ENCODE assay signal across 22 mouse cellular contexts in genomic region chr12:85204105-85204504, GRCm38 (mm10). TPM values are rescaled to one million over a fixed set of nuclear protein-coding genes. Genes with fewer than 3 reads are reported as not detected.
DNase-seq lines count a peak whose midpoint lies in the region; ATAC-seq and TF ChIP-seq lines count a peak whose summit lies in the region.
"Had no signal": no experiment of that assay in that cellular context is flagged by ENCODE, and none has a peak within 500 bp of the region (broad histone marks: within the 10 kb centered on the region; RNA-seq: fewer than 3 reads in every experiment).

No protein-coding gene starts in this region.

- intact Hi-C loops in heart, adult 2 months (cut with DNase I) = loop anchor here (5.0 kb wide), 1 partner anchor 37 kb away; no protein-coding TSS in a partner anchor
- intact Hi-C loops in left cerebral cortex, postnatal 14 days (cut with DNase I) = no loop called here

- dilution Hi-C loops in CH12.LX (cut with MboI; ENCODE audit: extremely low pct_ligation_motif_present, extremely low pct_unique_long_range_greater_than_20kb, low sequenced_read_pairs) = no loop called here

- H3K27me3 ChIP-seq in heart, adult 2 months (ENCODE audit: control insufficient read depth, insufficient read depth, low read length) = no peaks in the 10 kb centered on the region
- H3K27me3 ChIP-seq in liver, postnatal 0 days (ENCODE audit: insufficient read depth, low read length) = no peaks in the 10 kb centered on the region
- peaks cover 17% of the 10 kb centered on the region for H3K27me3 ChIP-seq in CH12.LX (replicated peaks)
- H3K27me3 ChIP-seq: kidney, embryonic 15.5 days; limb, embryonic 15.5 days; Patski had no signal

- ATAC-seq in liver, postnatal 0 days = no peak
- ATAC-seq: forebrain, embryonic 16.5 days; inflammation-experienced regulatory T-cells, adult 6 months; Patski had no signal

- H3K9me3 ChIP-seq in liver, postnatal 0 days (ENCODE audit: low read length) = no peaks in the 10 kb centered on the region
- no peaks in the 10 kb centered on the region for H3K9me3 ChIP-seq in CH12.LX (replicated peaks; ENCODE audit: low read length)
- H3K9me3 ChIP-seq: embryonic facial prominence, embryonic 13.5 days; heart, embryonic 12.5 days; hindbrain, embryonic 13.5 days; kidney, embryonic 15.5 days; limb, embryonic 15.5 days had no signal

- peaks cover 11% of the 10 kb centered on the region for H3K4me1 ChIP-seq in heart, adult 2 months (ENCODE audit: control insufficient read depth, insufficient read depth, low read length)
- no peaks in the 10 kb centered on the region for H3K4me1 ChIP-seq in liver, postnatal 0 days (ENCODE audit: insufficient read depth)
- peaks cover 6 to 10% of the 10 kb centered on the region in 2 experiments; a peak in 3 of 4 replicates for H3K4me1 ChIP-seq in CH12.LX (ENCODE audit: control insufficient read depth in 1 of 2, insufficient read depth in 2 of 2)
- H3K4me1 ChIP-seq in embryonic fibroblast, embryonic 13.5 days (ENCODE audit: control insufficient read depth, insufficient read depth, low read length) = peaks cover 13% of the 10 kb centered on the region

- in situ Hi-C loops in CH12.LX (cut with MboI; ENCODE audit: low pct_ligation_motif_present, low pct_unique_long_range_greater_than_20kb, low sequenced_read_pairs) = no loop called here

- 63% methylated on average over 8 of the region's 8 CpGs for WGBS in heart, adult 2 months
- WGBS in liver, postnatal 0 days (ENCODE audit: insufficient replicate concordance) = 45% methylated on average over 8 of the region's 8 CpGs

- H3K4me3 ChIP-seq in heart, adult 2 months = no peak overlapping the region
- no peak overlapping the region for H3K4me3 ChIP-seq in liver, postnatal 0 days (ENCODE audit: low read depth, low read length)
- H3K4me3 ChIP-seq in CH12.LX (replicated peaks in 1 of 3; ENCODE audit: low read depth in 2 of 3, low read length in 2 of 3, poor library complexity in 1 of 3) = no peak overlapping the region
- H3K4me3 ChIP-seq in embryonic fibroblast, embryonic 13.5 days (ENCODE audit: insufficient read depth, low read length) = no peak overlapping the region
- H3K4me3 ChIP-seq: embryonic facial prominence, embryonic 13.5 days; heart, embryonic 12.5 days; hindbrain, embryonic 13.5 days; kidney, embryonic 15.5 days; limb, embryonic 15.5 days had no signal

- TF ChIP-seq POLR2A in heart, adult 2 months (IDR thresholded peaks at IDR 0.05; ENCODE audit: insufficient read depth, low read depth, low read length) = no peak
- TF ChIP-seq POLR2A in CH12.LX (IDR thresholded peaks at IDR 0.05; ENCODE audit: low read depth, low read length) = no peak
- TF ChIP-seq POLR2A in embryonic fibroblast, embryonic 13.5 days (IDR thresholded peaks at IDR 0.05; ENCODE audit: low read depth, low read length) = no peak

- H3K27ac ChIP-seq in heart, adult 2 months = no peak overlapping the region
- H3K27ac ChIP-seq in liver, postnatal 0 days (ENCODE audit: low read depth) = no peak overlapping the region
- H3K27ac ChIP-seq in CH12.LX (ENCODE audit: insufficient read depth, low read depth) = no peak overlapping the region
- H3K27ac ChIP-seq in embryonic fibroblast, embryonic 13.5 days (ENCODE audit: insufficient read depth, low read length) = 0 out of 2 replicates have a peak overlapping the region, but pooled peaks have one; percentile 58
- H3K27ac ChIP-seq: embryonic facial prominence, embryonic 13.5 days; hindbrain, embryonic 13.5 days; kidney, embryonic 15.5 days; limb, embryonic 15.5 days had no signal

- no peaks in the 10 kb centered on the region for H3K79me2 ChIP-seq in heart, adult 2 months (replicated peaks; ENCODE audit: control insufficient read depth, insufficient read depth, low read length)
- no peaks in the 10 kb centered on the region for H3K79me2 ChIP-seq in CH12.LX (replicated peaks; ENCODE audit: control insufficient read depth, extremely low read depth, insufficient read depth, poor library complexity, severe bottlenecking)

- no peak for DNase-seq in heart, adult 2 months
- DNase-seq in heart, postnatal 4 days = no peak
- no peak for DNase-seq in liver, postnatal 0 days
- DNase-seq in liver (no peak), CH12.LX (ENCODE audit: extremely low read depth) (no peak)
- no peak for DNase-seq in left cerebral cortex, postnatal 14 days (ENCODE audit: low spot score in 2 of 2)
- DNase-seq: adrenal gland, adult 8-10 months; cerebellum, adult 11 months; cerebellum, postnatal 10 days; heart, postnatal 14 days; layer of hippocampus, postnatal 36 days; thymus, postnatal 36 days had no signal

- no peak overlapping the region for H3K9ac ChIP-seq in heart, adult 2 months (ENCODE audit: low read depth, low read length)
- H3K9ac ChIP-seq in liver, postnatal 0 days (replicated peaks) = no peak overlapping the region
- H3K9ac ChIP-seq in CH12.LX (ENCODE audit: insufficient read depth, low read depth) = no peak overlapping the region
- H3K9ac ChIP-seq: embryonic facial prominence, embryonic 13.5 days; heart, embryonic 12.5 days; hindbrain, embryonic 13.5 days; kidney, embryonic 15.5 days; limb, embryonic 15.5 days had no signal

- no peak for TF ChIP-seq EP300 in heart, adult 2 months (IDR thresholded peaks at IDR 0.05; ENCODE audit: insufficient read depth, low read depth, low read length)
- TF ChIP-seq EP300 in liver, postnatal 0 days (IDR thresholded peaks at IDR 0.05; ENCODE audit: low read depth) = no peak
- no peak for TF ChIP-seq EP300 in CH12.LX (IDR thresholded peaks at IDR 0.05; ENCODE audit: low read length)

- H3K36me3 ChIP-seq in heart, adult 2 months (ENCODE audit: control insufficient read depth, insufficient read depth, low read length) = no peaks in the 10 kb centered on the region
- no peaks in the 10 kb centered on the region for H3K36me3 ChIP-seq in liver, postnatal 0 days (replicated peaks; ENCODE audit: insufficient read depth, low read length)
- no peaks in the 10 kb centered on the region for H3K36me3 ChIP-seq in CH12.LX (replicated peaks in 1 of 2; ENCODE audit: control insufficient read depth in 1 of 2, insufficient read depth in 1 of 2, low read length in 1 of 2)
- H3K36me3 ChIP-seq: embryonic facial prominence, embryonic 13.5 days; heart, embryonic 12.5 days; hindbrain, embryonic 13.5 days; kidney, embryonic 15.5 days; limb, embryonic 15.5 days had no signal

- TF ChIP-seq CTCF in heart, adult 2 months (IDR thresholded peaks at IDR 0.05) = peak; percentile 35
- TF ChIP-seq CTCF in liver, postnatal 0 days (IDR thresholded peaks at IDR 0.05; ENCODE audit: low read depth) = peak; percentile 37; the same call in 1 of the 2 replicates
- TF ChIP-seq CTCF in CH12.LX (conservative IDR thresholded peaks at IDR 0.05 in 1 of 2, IDR thresholded peaks at IDR 0.05 in 1 of 2; ENCODE audit: low read depth in 2 of 2, low read length in 2 of 2) = peak; percentile 22 to 44; a peak in 3 of 4 replicates
- TF ChIP-seq CTCF in embryonic fibroblast, embryonic 13.5 days (IDR thresholded peaks at IDR 0.05; ENCODE audit: borderline replicate concordance, insufficient read depth, low read length) = no peak

- TF ChIP-seq RAD21 in CH12.LX (IDR thresholded peaks at IDR 0.05; ENCODE audit: low read depth, low read length) = no peak; the same call in none of the 2 replicates

- H3K4me2 ChIP-seq in liver, postnatal 0 days (ENCODE audit: low read depth, low read length) = no peak overlapping the region
- H3K4me2 ChIP-seq in CH12.LX (ENCODE audit: insufficient read depth, low read depth, poor library complexity, severe bottlenecking) = no peak overlapping the region
- H3K4me2 ChIP-seq: embryonic facial prominence, embryonic 13.5 days; heart, embryonic 12.5 days; hindbrain, embryonic 13.5 days; kidney, embryonic 15.5 days; limb, embryonic 15.5 days had no signal

TF ChIP-seq in CH12.LX, 34 proteins besides CTCF, POLR2A, EP300 and RAD21:
- TF ChIP-seq ETS1 (conservative IDR thresholded peaks at IDR 0.05; ENCODE audit: low read depth, low read length) (no peak), SMC3 (IDR thresholded peaks at IDR 0.05; ENCODE audit: low read depth, low read length) (peak; percentile 36), SIN3A (IDR thresholded peaks at IDR 0.05; ENCODE audit: low read length) (no peak), NELFE (IDR thresholded peaks at IDR 0.05; ENCODE audit: low read depth, low read length) (no peak), BHLHE40 (IDR thresholded peaks at IDR 0.05; ENCODE audit: low read depth, low read length) (peak; percentile 41; the same call in 1 of the 2 replicates)

RNA-seq across cellular contexts. Expression of gene Eif2b2, which starts 15.2 kb away (rescaled TPM):
- total RNA-seq in heart, adult 2 months (2021) = 10 to 100 TPM; 40.3 to 45.8 TPM
- polyA plus RNA-seq in heart, adult 2 months (2012; rRNA removed) = 60.2 and 63.1 TPM in 2 replicates
- 10 to 100 TPM; 55.0 to 55.9 TPM for total RNA-seq in heart, postnatal 4 days (2021)
- 21.7 and 24.6 TPM in 2 replicates for polyA plus RNA-seq in liver, postnatal 0 days (2015; fragmentation: Nextera tagmentation; extraction: Ambion mirVana)
- total RNA-seq in CH12.LX (2012; rRNA removed) = 123 and 138 TPM in 2 replicates
- 83.6 and 94.9 TPM in 2 replicates for total RNA-seq in CH12.LX (2014; rRNA removed)
- polyA plus RNA-seq in CH12.LX (2012; ENCODE audit: insufficient read length, low read depth) = 143 and 180 TPM in 2 replicates
- 51.1 and 54.8 TPM in 2 replicates for polyA plus RNA-seq in embryonic fibroblast, embryonic 13.5 days (2011; ENCODE audit: insufficient read length, low read depth, missing spikeins)
- total RNA-seq in left cerebral cortex, postnatal 14 days (2021) = 10 to 100 TPM; 63.5 to 65.0 TPM

RNA-seq across cellular contexts. Expression of gene Pgf, which starts 26.5 kb away (rescaled TPM):
- 1 to 10 TPM; 5.4 to 5.7 TPM for total RNA-seq in heart, adult 2 months (2021)
- polyA plus RNA-seq in heart, adult 2 months (2012; rRNA removed) = 4.3 and 4.6 TPM in 2 replicates
- 1 to 10 TPM; 3.7 to 4.9 TPM for total RNA-seq in heart, postnatal 4 days (2021)
- polyA plus RNA-seq in liver, postnatal 0 days (2015; fragmentation: Nextera tagmentation; extraction: Ambion mirVana) = 0.36 and 0.45 TPM in 2 replicates
- total RNA-seq in CH12.LX (2012; rRNA removed) = 0.34 and 0.50 TPM in 2 replicates
- total RNA-seq in CH12.LX (2014; rRNA removed) = 0.64 and 0.76 TPM in 2 replicates
- 0.73 and 1.7 TPM in 2 replicates for polyA plus RNA-seq in CH12.LX (2012; ENCODE audit: insufficient read length, low read depth)
- 3.7 and 6.6 TPM in 2 replicates for polyA plus RNA-seq in embryonic fibroblast, embryonic 13.5 days (2011; ENCODE audit: insufficient read length, low read depth, missing spikeins)
- 1 to 10 TPM; 2.5 to 2.7 TPM for total RNA-seq in left cerebral cortex, postnatal 14 days (2021)
- total RNA-seq: granulocyte monocyte progenitor cell, adult 5-6 weeks had no signal
- polyA plus RNA-seq: inflammation-experienced regulatory T-cells, adult 6 months had no signal

RNA-seq across cellular contexts. Expression of gene Rps6kl1, which starts 53.0 kb away (rescaled TPM):
- total RNA-seq in heart, adult 2 months (2021) = 1 to 10 TPM; 2.3 to 2.4 TPM
- 3.4 and 5.1 TPM in 2 replicates for polyA plus RNA-seq in heart, adult 2 months (2012; rRNA removed)
- 1 to 10 TPM; 2.3 to 3.0 TPM for total RNA-seq in heart, postnatal 4 days (2021)
- polyA plus RNA-seq in liver, postnatal 0 days (2015; fragmentation: Nextera tagmentation; extraction: Ambion mirVana) = 0.39 and 0.61 TPM in 2 replicates
- total RNA-seq in CH12.LX (2012; rRNA removed) = 0.21 and 0.97 TPM in 2 replicates
- total RNA-seq in CH12.LX (2014; rRNA removed) = 0.36 and 0.43 TPM in 2 replicates
- polyA plus RNA-seq in CH12.LX (2012; ENCODE audit: insufficient read length, low read depth) = 0.59 and 0.86 TPM in 2 replicates
- not detected in 2 replicates for polyA plus RNA-seq in embryonic fibroblast, embryonic 13.5 days (2011; ENCODE audit: insufficient read length, low read depth, missing spikeins)
- total RNA-seq in left cerebral cortex, postnatal 14 days (2021) = 10 to 100 TPM; 37.9 to 41.1 TPM
- total RNA-seq: granulocyte monocyte progenitor cell, adult 5-6 weeks had no signal

Comparison
In these comparisons a context has a peak if more than half of its experiments do, and no peak if none do; other contexts are left out.
1. RNA of gene Rps6kl1, which starts 53.0 kb away (total RNA-seq): 37.9 to 41.1 TPM in left cerebral cortex, postnatal 14 days; 2.3 to 3.0 TPM in heart, postnatal 4 days, 2.3 to 2.4 TPM in heart, adult 2 months and 0.21 to 0.97 TPM in CH12.LX; every median in the first group is over 4 times any median in the second.